Mouse (Mus musculus) adrenal gland, postnatal 14 days (tissue): ENCODE measurements at regions not wholly inside any gene's neighbourhood (a gene's known extent, or its start where the extent isn't known, plus 50 kb on each side); places are given as distances from the start of the nearest gene placed in this dataset.

Source experiments
- DNase-seq: peaks from one replicate; pipeline ENCODE4 v3.0.0; 2021; ENCODE audit warnings: mixed read lengths

DNA sequence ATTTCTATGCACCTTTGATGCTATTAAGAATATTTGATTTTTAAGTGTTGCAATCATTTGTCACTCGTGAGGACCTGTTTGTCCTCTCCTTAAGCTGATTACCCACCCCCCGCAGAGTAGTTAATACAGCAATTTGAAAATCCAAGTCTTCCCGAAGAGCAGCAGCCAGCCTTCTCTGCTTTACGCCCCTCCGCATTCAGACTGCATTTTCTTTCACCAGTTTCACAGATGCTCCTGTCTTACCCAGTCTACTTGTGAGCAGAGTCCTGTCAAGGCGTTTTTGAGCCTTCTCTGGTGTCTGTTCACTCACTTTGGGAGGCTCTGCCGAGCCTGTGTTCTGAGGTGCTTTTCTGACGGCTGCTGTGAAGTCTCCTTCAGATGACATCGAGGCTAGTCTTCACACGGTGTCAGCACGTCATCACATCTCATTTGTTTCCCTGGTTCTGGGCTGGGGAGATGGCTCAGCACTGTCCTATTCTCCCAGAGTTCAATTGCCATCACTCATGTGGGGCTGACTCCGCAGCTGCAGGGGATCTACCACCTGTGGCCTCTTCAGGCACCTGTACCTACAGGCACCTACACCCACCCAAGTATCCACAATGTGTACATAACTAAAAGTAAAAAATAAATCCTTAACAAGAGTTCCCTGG, 178.3 kb downstream of the Bcl2l11 start:
- no peak for DNase-seq

DNA sequence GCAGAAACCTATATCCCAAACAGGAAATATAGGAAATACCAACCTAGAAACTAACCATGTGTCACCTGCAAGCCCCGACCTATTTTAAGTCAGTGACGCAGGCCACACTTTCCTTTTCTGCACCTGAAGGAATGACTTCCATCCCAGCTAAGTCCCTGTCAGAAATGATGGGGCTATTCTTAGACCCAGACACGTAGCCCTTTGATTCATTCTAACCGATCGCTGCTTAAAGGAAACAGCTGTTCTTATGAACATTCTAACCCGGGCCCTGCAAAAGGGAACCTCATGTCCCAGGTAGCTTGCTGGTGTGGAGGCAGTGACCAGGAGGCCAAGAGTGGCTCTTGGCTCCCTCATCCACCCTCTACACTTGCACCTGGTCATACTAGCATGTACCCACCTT, 180.9 kb downstream of the Bcl2l11 start:
- DNase-seq: no peak

DNA sequence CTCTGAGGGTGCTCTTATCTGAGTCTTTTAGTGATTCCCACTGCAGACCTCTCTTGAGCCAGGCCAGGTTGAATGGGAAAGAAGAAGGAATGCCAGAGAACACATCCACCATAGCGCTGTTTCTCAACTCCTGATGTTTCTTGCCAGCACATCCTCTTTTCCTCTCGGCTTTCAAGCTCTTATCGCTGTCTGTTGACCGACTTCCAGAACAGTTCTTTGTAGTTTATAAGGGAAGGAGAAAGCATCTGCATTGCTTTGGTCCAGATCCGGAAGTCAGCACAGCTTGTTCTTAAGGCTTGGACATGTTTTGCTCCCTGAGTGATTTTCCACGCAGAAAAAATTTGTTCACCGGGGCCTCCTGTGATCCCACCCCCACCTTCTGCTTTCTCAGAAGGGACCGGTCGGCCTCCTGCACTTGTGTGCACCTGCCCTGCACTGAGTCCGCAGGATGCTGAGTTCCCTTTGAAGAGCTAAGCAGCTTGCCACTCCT, 183.7 kb downstream of the Bcl2l11 start:
- no peak for DNase-seq

DNA sequence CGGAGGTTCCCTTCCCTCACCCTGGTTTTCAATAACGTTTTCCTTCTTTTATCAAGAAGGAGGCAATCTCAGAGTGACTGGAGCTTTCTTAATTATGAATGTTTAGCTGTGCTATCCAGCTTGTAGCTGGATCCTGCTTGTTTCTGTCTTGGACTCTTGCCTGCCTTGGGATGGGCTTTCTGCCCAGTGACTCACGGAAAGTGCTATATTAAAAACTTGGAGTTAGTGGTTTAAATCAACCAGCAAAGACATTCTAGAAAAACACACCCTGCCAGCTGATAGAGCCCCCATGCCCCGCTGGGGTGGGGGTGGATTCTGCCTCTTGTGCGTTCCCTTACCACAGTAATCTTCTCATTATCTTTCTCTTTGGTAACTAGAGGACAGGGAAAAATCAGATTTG, 184.2 kb downstream of the Bcl2l11 start:
- DNase-seq: peak; percentile 84

DNA sequence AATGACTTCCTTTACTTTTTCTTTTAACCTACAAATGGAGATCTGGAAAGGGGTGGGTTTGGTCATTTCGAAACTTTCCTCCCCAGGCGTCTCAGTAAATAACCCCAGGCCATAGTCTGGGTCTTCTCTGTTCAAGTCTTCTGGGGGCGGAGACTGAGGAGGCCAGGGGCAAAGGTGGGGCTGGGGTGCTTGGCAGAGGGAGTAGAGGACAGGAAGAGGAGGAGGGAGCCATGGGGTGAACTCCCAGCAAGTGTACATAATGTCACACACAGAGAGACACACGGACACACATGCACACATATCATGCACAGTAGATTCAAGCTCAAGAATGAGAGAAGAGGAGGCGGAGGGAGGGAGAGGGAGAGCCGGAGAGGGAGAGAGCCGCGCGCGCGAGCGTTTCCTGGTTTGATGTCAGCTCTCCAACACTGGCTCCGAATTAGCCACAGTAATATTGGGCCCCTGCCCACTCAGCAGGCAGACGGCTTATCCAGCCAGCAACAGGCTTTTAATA, 186.3 kb downstream of the Bcl2l11 start:
- DNase-seq: peak; percentile 70

DNA sequence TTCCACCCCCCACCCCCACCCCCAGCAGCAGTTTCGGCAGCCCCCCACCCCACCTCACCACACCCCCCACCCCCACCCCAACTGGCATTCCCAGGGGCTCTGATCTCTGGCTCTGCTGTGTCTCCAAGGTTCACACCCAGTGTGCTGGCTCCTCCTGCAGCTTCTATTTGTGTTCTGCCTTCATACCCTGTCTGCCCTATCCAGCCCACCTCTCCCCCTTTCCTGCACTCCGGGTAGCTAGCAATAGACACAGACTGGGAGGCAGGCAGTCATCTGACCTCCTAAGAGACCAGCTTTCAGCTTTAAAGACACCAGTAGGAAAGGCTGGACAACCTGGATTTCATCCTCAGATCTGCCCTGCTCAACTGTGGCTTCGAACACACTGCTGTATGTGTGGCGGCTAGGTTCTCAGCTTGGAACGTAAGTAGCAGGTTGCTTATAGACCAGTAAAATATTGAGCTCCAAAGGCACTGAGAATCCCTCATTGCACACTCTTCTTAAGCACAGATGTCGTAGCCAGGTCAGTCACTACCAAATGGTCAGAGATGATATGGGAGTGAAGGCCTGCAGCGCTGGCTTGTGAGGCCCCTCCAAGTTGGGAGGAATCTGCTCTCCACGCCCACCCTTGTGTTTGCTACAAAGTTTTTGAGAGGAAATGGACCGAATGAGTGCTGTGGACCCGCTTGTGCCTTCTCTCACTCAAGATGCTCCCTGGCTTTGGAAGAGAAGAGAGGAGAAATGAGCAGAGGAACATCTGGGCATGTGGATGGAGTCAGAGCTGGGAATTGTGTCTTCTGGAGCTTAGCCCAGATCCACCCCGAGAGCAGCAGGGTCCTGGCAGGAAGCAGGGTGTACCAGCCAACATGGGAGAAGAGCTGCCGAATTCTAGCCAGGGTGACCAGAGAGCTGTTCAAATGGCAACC, 187.1 kb downstream of the Bcl2l11 start:
- DNase-seq: no peak

DNA sequence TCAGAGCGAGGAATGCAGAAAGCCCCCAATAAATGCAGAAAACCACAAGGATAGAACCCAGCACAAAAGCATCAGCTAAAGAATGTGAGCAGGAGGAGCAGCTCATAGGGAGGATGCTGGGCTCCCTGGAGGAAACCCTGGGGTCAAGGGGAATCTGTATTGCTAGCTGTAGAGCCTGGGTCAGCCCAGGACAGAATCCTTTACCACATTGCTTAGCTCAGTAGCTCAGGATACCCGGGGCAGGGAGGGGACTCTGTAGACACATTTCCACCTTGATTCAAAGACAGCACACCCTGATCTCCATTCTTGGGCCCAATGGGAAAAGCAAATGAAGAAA, 187.7 kb downstream of the Bcl2l11 start:
- no peak for DNase-seq

DNA sequence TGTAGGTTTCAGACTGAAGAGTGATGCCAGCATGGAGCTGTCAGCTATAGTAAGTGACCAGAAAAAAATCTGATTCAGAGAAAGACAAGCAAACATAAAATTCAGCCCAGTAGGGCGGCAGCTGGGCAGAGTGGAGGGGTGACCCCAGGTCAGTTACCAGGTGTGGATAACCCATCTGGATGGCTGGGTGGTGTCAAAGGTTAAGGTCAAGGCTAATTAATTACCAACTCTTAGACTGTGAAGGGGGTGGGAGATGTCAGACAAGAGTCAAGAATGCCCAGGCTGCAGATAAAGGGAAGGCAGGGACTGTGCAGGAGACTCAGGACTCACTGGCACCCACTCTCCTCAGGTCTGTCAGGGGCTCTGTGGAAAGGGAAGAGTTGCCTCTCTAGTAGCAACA, 188.1 kb downstream of the Bcl2l11 start:
- DNase-seq: no peak

DNA sequence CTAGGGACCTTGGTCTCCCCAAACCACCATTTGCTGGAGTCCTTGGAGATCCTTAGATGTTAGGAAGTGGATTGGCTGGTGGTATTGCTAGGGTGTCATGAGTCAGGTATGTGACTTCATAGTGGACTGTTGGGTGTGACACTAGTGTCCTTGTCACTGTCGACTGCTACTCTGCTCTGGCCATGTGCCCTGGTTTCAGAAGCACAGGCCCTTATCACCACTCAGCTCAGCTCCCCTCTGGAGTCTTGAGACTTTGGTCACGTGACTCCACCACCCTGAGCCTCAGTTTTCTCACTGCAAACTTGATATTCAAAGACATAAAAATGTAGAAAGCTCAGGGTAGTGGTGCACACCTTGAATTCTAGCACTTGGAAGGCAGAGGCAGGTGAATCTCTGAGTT, 190.7 kb downstream of the Bcl2l11 start:
- DNase-seq: no peak

DNA sequence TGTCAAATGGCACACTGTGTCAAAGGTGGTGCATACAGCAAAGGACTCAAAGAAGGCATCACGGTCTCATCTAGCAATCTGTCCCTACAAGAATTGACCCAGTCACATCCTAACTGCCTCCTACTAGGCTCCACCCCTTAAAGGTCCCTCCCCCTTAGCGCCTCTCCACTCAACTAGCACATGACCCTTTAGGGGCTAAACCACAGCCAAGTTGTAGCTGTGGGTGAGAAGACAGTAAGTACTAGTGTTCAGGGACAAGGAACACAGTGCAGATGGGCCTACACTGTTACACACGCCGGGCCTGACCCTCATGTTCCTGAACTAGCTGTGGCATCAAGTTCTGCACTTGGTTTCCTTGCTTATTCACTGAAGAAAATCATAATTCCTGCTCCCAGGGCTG, 192.4 kb downstream of the Bcl2l11 start:
- DNase-seq: no peak

DNA sequence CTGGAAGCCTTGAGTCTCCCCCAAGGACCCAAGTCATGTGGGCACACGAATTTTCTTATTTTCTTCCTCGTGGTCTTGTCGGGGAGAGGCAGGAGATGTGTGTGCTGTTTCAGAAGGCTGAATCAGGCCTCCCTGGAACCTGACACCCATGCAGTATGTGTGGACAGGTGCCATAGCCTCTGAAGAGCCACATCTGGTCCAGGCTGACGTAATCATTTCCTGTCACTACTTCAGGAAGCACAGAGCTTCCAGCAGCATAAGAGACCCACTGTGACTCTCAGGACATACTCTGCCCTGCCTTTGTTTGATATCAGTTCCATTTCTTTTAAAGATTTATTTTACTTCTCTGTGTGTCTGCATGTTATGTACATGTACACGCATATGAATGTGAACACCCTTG, 193.1 kb downstream of the Bcl2l11 start:
- DNase-seq: no peak

DNA sequence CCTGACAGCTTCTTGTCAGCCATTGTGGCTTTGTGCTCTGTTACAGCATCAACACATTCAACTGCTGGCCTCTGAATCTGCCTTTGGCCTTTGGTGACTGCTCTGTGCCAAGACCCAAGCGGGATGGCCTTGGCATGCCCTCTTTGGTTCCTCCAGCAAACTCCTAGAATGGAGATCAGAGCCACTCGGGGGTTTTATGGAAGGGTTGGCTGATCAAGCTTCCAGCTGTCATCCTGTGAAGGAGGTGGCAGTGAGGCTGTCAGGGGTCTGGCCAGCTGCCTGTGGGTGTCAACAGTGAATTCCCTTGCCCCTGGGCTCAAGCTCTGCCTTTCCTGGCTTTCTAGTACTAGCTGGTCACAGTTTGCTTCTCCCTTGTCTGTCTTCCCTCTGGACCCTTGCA, 195.6 kb downstream of the Bcl2l11 start:
- DNase-seq: peak; percentile 38

DNA sequence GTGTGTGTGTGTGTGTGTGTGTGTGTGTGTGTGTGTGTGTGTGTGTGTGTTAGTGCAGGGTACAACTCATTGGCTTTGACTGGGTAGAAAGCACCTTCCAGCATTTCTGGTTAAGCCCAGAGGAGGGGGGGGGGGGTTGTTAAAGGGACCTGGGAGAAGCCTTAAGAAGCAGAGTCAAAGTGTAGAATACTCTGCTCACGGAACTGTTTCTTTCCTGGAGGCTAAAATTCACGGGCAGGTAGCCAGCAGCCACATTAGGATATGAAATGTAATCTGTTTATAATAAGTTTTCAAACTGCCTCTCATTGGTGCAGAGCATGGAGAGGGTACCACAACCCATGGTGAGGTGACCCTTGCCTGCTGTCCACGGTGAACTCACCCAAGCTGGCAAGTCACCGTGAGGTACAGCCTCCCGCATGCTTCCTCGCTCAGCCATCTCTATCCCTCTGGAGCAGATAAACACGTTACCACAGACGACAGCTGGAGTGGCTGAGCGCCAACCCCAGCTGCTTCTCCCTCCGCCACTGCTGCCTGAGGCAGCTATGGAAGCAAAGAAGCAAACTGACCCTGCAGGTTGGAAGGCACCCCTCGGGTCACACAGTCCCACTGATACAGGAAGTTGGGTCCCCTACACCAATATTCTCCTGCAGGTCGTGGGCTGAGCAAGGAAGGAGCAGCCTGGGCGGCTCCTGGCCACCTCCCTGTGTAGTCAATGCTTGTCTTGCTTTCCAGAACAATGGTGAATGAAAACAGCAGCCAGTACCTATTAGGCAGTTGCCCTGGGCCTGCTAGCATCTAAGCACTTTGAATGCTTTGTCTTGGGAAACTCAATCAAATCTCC, 198.6 kb downstream of the Bcl2l11 start:
- peak; percentile 47 for DNase-seq

DNA sequence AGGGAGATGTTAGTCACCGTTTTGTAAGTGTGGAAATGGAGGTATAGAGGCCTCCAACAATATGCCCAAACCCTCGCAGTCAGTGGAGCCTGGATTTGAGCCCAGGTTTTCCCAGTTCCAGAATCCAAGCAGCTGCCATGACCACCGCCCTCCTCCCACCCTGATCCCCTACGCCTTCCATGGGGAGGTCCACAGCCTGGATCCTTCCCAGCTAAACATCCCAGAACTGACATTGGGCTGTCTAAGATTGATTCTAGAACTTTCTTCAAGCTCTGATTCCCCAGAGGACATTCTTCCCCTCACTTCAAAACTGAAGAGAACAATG, 199.2 kb downstream of the Bcl2l11 start:
- no peak for DNase-seq

DNA sequence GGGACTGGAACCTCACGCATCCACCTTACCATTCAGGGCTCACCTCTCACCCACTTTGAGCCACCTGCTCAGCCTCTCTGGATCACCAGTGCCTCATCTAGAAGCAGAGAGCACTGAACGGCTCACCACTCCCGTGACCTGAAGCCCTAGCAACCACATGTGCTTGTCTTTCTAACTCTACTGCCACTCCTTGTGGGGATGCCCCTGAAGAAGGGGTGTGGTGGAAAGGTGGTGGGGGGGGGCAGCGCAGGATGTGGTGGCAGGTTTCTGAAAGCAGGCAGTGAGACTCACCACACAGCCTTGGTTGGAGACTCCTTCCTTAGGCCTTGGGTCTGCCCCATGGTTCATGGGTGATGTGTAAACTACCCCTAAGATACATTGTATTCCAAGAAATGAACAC, 199.6 kb downstream of the Bcl2l11 start:
- no peak for DNase-seq

DNA sequence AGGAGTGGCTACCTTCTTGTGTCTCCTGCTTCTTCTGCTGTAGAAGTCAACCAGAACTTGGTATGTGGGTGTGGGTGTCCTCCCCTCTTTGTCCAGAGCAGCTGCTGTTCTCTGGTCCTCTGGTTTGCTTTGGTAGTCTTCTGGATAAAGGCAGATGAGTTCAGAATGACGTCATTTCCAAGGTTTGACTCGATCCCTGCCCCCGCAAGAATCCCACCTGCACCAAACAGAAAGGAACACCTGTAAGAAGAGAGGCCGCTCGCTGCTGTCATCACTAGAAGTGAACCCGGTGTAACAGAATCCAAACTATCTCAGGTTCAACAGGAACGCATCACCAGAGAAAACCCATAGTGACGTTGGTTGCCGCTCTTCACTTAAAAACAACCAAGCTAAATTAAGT, 205.0 kb downstream of the Bcl2l11 start:
- no peak for DNase-seq

DNA sequence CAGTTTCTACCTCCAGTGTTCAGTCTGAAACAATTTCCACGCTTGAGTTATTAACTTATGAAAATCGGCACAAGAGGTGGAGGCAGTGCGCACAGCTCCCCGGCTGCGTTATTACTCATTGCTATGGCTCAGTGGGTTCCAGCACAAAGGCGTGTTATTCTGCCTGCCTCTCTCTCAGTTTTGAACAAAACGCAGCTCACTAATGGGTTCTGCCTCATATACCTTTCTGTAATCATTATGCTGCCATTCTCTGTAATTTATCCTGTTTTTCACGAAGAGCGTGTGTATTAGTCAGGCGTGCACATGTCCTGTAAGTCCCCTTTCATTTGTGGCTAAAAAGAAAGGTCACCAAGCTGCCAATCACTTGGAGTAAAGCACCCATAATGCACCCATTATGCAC, 205.4 kb downstream of the Bcl2l11 start:
- DNase-seq: no peak

DNA sequence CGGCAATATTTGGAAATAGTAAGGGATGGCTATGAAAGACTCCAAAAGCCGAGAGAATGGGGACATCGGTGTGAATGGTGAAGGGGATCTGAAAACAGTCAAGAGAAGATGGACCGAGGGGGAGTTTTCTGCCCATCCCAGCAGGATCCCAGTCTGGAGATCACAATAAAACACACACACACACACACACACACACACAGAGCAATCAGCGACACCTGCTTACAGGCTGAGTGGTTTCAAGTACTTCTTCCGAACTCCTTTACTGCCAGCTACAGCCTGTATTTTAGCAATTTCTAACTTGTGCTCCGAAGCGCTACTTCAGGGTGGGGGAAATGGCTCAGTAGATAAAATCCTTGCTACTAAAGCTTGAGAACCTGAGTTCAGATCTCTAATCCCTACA, 205.8 kb downstream of the Bcl2l11 start:
- DNase-seq: no peak

DNA sequence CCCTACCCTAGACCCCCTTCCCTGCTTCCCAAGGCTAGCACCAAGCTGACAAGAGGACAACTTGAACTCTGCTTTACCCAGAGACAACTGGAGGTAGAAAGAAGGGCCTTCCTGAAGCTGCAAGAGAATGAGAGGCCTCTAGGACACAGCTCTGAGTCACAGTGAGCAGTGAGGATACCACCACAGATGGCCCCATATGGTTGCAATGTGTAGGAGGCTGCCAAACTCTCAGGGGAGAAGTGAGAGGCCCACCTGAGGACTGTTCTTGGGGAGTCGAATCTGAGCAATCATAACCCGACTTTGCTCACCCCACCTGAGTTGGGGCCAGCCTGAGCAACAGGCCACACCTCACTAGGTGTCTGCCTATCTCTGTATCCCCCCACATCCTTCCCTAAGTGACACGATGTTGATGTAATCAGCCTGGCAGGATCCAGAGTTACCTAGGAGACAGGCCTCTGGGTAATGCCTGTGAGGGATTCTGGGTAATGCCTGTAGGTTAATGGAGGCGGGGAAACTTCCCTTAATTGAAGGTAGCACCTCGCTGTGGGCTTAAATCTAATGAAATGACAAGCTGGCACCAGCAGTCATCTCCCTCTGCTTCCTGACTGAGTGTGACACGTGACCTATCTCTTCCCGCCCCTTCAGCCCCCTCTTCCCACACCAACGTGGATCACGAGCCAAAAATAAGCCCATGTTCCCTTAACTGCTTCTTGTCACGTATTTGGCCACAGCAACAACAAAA, 207.7 kb downstream of the Bcl2l11 start:
- no peak for DNase-seq

DNA sequence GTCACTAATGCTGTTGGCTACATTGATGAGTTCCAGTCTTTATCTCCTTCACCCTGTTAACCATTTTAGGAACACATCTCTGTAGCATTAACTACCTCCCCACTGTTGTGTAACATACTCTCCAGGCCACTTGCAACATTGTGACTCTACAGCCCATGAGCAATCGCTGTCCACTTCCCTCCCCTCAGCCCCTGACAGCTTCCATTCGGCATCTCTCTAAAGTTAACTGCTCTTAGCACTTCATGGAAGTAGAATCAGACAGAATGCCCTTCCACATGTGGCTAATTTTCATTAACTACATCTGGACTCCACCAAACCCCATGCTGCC, 208.3 kb downstream of the Bcl2l11 start:
- no peak for DNase-seq

DNA sequence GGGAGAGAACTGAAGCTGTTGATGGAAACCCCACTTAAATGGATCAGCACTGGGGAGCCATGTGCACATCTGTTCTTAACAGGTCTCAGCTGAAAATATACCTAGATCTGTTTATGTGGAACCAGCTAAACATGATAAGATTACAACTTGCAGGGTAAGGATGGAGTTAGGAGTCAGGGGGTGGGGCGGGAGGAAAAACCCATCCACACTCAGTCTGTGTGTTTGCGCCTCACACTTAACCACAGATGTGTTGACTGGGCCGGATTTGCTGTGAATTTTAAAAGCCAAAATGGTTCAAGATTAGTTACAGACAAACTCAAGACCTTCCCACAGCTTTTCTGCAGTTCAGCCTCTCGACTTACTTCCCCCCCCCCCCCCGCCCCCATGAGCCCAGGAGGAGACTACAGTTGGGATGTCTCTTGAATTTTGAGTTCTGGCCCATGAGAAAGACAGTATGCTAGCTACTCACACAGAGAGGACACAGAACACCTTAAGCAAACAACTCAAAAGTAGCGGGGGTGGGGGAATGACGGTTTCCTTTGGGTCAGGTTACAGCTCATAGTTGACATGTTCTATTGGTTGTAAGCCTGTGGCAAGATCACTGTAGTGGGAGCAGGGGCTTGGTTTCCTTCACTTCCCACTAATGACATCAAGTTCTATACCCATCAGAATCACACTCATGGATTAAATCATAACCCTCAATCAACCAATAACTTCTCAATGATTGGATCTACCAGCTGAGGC, 209.1 kb downstream of the Bcl2l11 start:
- no peak for DNase-seq

DNA sequence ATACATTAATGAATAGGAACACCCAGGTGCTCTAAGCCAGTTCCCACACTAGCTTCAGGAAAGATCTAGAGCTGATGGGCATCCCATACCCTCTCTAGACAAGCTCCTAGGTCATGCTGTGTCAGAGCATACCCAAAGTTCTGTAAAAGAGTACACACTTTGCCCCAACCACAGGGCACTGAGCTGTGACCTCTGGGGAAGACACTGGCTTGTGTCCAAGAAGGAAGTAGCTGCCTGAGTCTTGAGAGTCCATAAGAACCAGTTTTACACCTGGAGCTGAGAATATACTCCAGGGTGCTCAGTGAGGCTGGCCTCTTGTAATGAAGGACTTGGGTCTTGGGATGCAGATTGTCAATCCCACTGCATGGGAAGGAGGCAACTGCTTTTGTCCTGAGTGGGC, 211.4 kb downstream of the Bcl2l11 start:
- no peak for DNase-seq
